Mouse (Mus musculus): ENCODE measurements at regions not wholly inside any gene's neighbourhood (a gene's known extent, or its start where the extent isn't known, plus 50 kb on each side); places are given as distances from the start of the nearest gene placed in this dataset.

- H3K9me3 ChIP-seq (ENCODE audit: control insufficient read depth, low read length): no peaks in the 10 kb centered on the region
- H3K36me3 ChIP-seq (ENCODE audit: control insufficient read depth, insufficient read depth, low read length): no peaks in the 10 kb centered on the region
- no peak overlapping the region for H3K4me2 ChIP-seq
- H3K27ac ChIP-seq (ENCODE audit: low read depth, low read length): no peak overlapping the region
- H3K9ac ChIP-seq (ENCODE audit: low read length): no peak overlapping the region
- 0 out of 2 replicates have a peak, but pooled peaks have one; percentile 33 for ATAC-seq (ENCODE audit: low FRiP score)
- H3K4me3 ChIP-seq (ENCODE audit: low read depth, low read length): no peak overlapping the region
- H3K4me1 ChIP-seq (ENCODE audit: control insufficient read depth, insufficient read depth, low read length): no peaks in the 10 kb centered on the region
- H3K27me3 ChIP-seq (ENCODE audit: control insufficient read depth, insufficient read depth, low read length): no peaks in the 10 kb centered on the region
- peak; percentile 75 for DNase-seq (ENCODE audit: low spot score, missing footprints)
These were observed 361.7 kb upstream of the Negr1 start for GRCm38 (mm10) chr3:156199749-156200467.

- H3K4me1 ChIP-seq (ENCODE audit: control insufficient read depth, insufficient read depth, low read length): no peaks in the 10 kb centered on the region
- H3K27me3 ChIP-seq (ENCODE audit: control insufficient read depth, insufficient read depth, low read length): no peaks in the 10 kb centered on the region
- DNase-seq (ENCODE audit: low spot score, missing footprints): peak; percentile 41
- 84% methylated on average over 3 of the region's 3 CpGs for WGBS
- H3K36me3 ChIP-seq (ENCODE audit: control insufficient read depth, insufficient read depth, low read length): no peaks in the 10 kb centered on the region
- H3K4me3 ChIP-seq (ENCODE audit: low read depth, low read length): no peak overlapping the region
- no peak overlapping the region for H3K27ac ChIP-seq (ENCODE audit: low read depth, low read length)
- H3K9me3 ChIP-seq (ENCODE audit: control insufficient read depth, low read length): no peaks in the 10 kb centered on the region
- no peak overlapping the region for H3K9ac ChIP-seq (ENCODE audit: low read length)
- ATAC-seq (ENCODE audit: low FRiP score): no peak
- no peak overlapping the region for H3K4me2 ChIP-seq
These were observed 356.3 kb upstream of the Negr1 start for GRCm38 (mm10) chr3:156205246-156205645.

- DNase-seq (ENCODE audit: low spot score, missing footprints): no peak
- ATAC-seq (ENCODE audit: low FRiP score): no peak
- Histone ChIP-seq H3K27me3 (ENCODE audit: control insufficient read depth, insufficient read depth, low read length) (no peaks in the 10 kb centered on the region), H3K36me3 (ENCODE audit: control insufficient read depth, insufficient read depth, low read length) (no peaks in the 10 kb centered on the region), H3K4me1 (ENCODE audit: control insufficient read depth, insufficient read depth, low read length) (no peaks in the 10 kb centered on the region), H3K4me3 (ENCODE audit: low read depth, low read length) (no peak overlapping the region), H3K4me2 (no peak overlapping the region), H3K9me3 (ENCODE audit: control insufficient read depth, low read length) (no peaks in the 10 kb centered on the region), H3K9ac (ENCODE audit: low read length) (no peak overlapping the region), H3K27ac (ENCODE audit: low read depth, low read length) (no peak overlapping the region)
- WGBS: 44% methylated on average over 1 of the region's 1 CpGs
These were observed 353.2 kb upstream of the Negr1 start for GRCm38 (mm10) chr3:156208420-156208819.

- Histone ChIP-seq H3K36me3 (ENCODE audit: control insufficient read depth, insufficient read depth, low read length) (no peaks in the 10 kb centered on the region), H3K27me3 (ENCODE audit: control insufficient read depth, insufficient read depth, low read length) (no peaks in the 10 kb centered on the region), H3K4me3 (ENCODE audit: low read depth, low read length) (no peak overlapping the region), H3K9me3 (ENCODE audit: control insufficient read depth, low read length) (no peaks in the 10 kb centered on the region), H3K4me2 (no peak overlapping the region), H3K9ac (ENCODE audit: low read length) (no peak overlapping the region), H3K4me1 (ENCODE audit: control insufficient read depth, insufficient read depth, low read length) (no peaks in the 10 kb centered on the region), H3K27ac (ENCODE audit: low read depth, low read length) (no peak overlapping the region)
- 92% methylated on average over 4 of the region's 4 CpGs for WGBS
- DNase-seq (ENCODE audit: low spot score, missing footprints) (no peak), ATAC-seq (ENCODE audit: low FRiP score) (no peak)
These were observed 350.8 kb upstream of the Negr1 start for GRCm38 (mm10) chr3:156210827-156211226.

- H3K4me2 ChIP-seq: no peak overlapping the region
- 70% methylated on average over 1 of the region's 1 CpGs for WGBS
These were observed 346.8 kb upstream of the Negr1 start for GRCm38 (mm10) chr3:156214823-156215222.

GRCm38 (mm10) chr3:156232111-156232510, 329.5 kb upstream of the Negr1 start:
- Histone ChIP-seq H3K36me3 (ENCODE audit: control insufficient read depth, insufficient read depth, low read length) (no peaks in the 10 kb centered on the region), H3K4me1 (ENCODE audit: control insufficient read depth, insufficient read depth, low read length) (no peaks in the 10 kb centered on the region), H3K9ac (ENCODE audit: low read length) (no peak overlapping the region), H3K4me3 (ENCODE audit: low read depth, low read length) (no peak overlapping the region), H3K9me3 (ENCODE audit: control insufficient read depth, low read length) (no peaks in the 10 kb centered on the region), H3K27ac (ENCODE audit: low read depth, low read length) (no peak overlapping the region), H3K4me2 (no peak overlapping the region), H3K27me3 (ENCODE audit: control insufficient read depth, insufficient read depth, low read length) (no peaks in the 10 kb centered on the region)
- DNase-seq (ENCODE audit: low spot score, missing footprints): no peak
- no peak for ATAC-seq (ENCODE audit: low FRiP score)
- WGBS: 95% methylated on average over 2 of the region's 2 CpGs

More at GRCm38 (mm10) chr3:156214823-156215222, 346.8 kb upstream of the Negr1 start:
- DNase-seq (ENCODE audit: low spot score, missing footprints) (peak; percentile 77), ATAC-seq (ENCODE audit: low FRiP score) (no peak)
- Histone ChIP-seq H3K27ac (ENCODE audit: low read depth, low read length) (no peak overlapping the region), H3K4me1 (ENCODE audit: control insufficient read depth, insufficient read depth, low read length) (no peaks in the 10 kb centered on the region), H3K4me3 (ENCODE audit: low read depth, low read length) (no peak overlapping the region), H3K9ac (ENCODE audit: low read length) (no peak overlapping the region), H3K36me3 (ENCODE audit: control insufficient read depth, insufficient read depth, low read length) (no peaks in the 10 kb centered on the region), H3K27me3 (ENCODE audit: control insufficient read depth, insufficient read depth, low read length) (no peaks in the 10 kb centered on the region), H3K9me3 (ENCODE audit: control insufficient read depth, low read length) (no peaks in the 10 kb centered on the region)

- Histone ChIP-seq H3K4me3 (ENCODE audit: low read depth, low read length) (no peak overlapping the region), H3K4me2 (no peak overlapping the region), H3K36me3 (ENCODE audit: control insufficient read depth, insufficient read depth, low read length) (no peaks in the 10 kb centered on the region), H3K9ac (ENCODE audit: low read length) (no peak overlapping the region), H3K27me3 (ENCODE audit: control insufficient read depth, insufficient read depth, low read length) (no peaks in the 10 kb centered on the region), H3K9me3 (ENCODE audit: control insufficient read depth, low read length) (no peaks in the 10 kb centered on the region), H3K27ac (ENCODE audit: low read depth, low read length) (no peak overlapping the region), H3K4me1 (ENCODE audit: control insufficient read depth, insufficient read depth, low read length) (no peaks in the 10 kb centered on the region)
- ATAC-seq (ENCODE audit: low FRiP score): no peak
- WGBS: 93% methylated on average over 4 of the region's 4 CpGs
- DNase-seq (ENCODE audit: low spot score, missing footprints): no peak
These were observed 325.6 kb upstream of the Negr1 start for GRCm38 (mm10) chr3:156235955-156236354.

GRCm38 (mm10) chr3:156252256-156252861, 309.2 kb upstream of the Negr1 start:
- Histone ChIP-seq H3K36me3 (ENCODE audit: control insufficient read depth, insufficient read depth, low read length) (no peaks in the 10 kb centered on the region), H3K4me2 (no peak overlapping the region), H3K27ac (ENCODE audit: low read depth, low read length) (no peak overlapping the region), H3K9ac (ENCODE audit: low read length) (no peak overlapping the region), H3K27me3 (ENCODE audit: control insufficient read depth, insufficient read depth, low read length) (no peaks in the 10 kb centered on the region), H3K4me1 (ENCODE audit: control insufficient read depth, insufficient read depth, low read length) (no peaks in the 10 kb centered on the region), H3K9me3 (ENCODE audit: control insufficient read depth, low read length) (no peaks in the 10 kb centered on the region; the same call in 1 of the 2 replicates), H3K4me3 (ENCODE audit: low read depth, low read length) (no peak overlapping the region)
- WGBS: 85% methylated on average over 6 of the region's 6 CpGs
- DNase-seq (ENCODE audit: low spot score, missing footprints): no peak
- no peak for ATAC-seq (ENCODE audit: low FRiP score)

- Histone ChIP-seq H3K4me2 (no peak overlapping the region), H3K27me3 (ENCODE audit: control insufficient read depth, insufficient read depth, low read length) (no peaks in the 10 kb centered on the region), H3K9ac (ENCODE audit: low read length) (no peak overlapping the region), H3K27ac (ENCODE audit: low read depth, low read length) (no peak overlapping the region), H3K36me3 (ENCODE audit: control insufficient read depth, insufficient read depth, low read length) (no peaks in the 10 kb centered on the region), H3K4me3 (ENCODE audit: low read depth, low read length) (no peak overlapping the region), H3K9me3 (ENCODE audit: control insufficient read depth, low read length) (no peaks in the 10 kb centered on the region; the same call in 1 of the 2 replicates), H3K4me1 (ENCODE audit: control insufficient read depth, insufficient read depth, low read length) (no peaks in the 10 kb centered on the region)
- DNase-seq (ENCODE audit: low spot score, missing footprints): no peak
- 70% methylated on average over 7 of the region's 7 CpGs for WGBS
- peak; percentile 70 for ATAC-seq (ENCODE audit: low FRiP score)
These were observed 308.2 kb upstream of the Negr1 start for GRCm38 (mm10) chr3:156253172-156253934.

Measured in midbrain, embryonic 11.5 days (tissue).